21 mouse cellular contexts compared by ENCODE assay signal in the genomic region with DNA sequence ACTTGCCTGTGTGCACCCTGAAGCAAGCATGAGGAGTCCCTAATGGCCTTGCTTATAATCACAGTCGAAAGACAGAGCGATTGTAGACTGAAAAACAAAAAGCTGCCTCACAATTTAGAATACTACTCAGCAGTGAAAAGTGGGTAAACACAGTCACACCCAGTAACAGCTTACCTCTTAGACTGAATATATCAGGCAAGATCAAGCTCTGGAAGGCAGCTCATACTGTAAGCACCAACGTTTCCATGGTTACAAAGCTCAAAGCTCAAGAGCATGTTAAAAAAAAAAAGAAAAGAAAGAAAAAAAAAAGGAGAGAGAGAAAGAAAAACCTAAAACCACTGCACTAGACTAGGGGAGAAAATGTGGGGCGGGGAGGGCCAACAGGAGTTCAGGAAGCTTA.
"Had no signal": no experiment of that assay in that cellular context is flagged by ENCODE, and none has a peak within 500 bp of the region (broad histone marks: within the 10 kb centered on the region; RNA-seq: fewer than 3 reads in every experiment).

No protein-coding gene starts in this region.

- H3K36me3 ChIP-seq: limb, embryonic 12.5 days; limb, embryonic 15.5 days; neural tube, embryonic 12.5 days; neural tube, embryonic 15.5 days had no signal

- H3K4me1 ChIP-seq: limb, embryonic 12.5 days; limb, embryonic 15.5 days had no signal

- H3K27ac ChIP-seq: limb, embryonic 12.5 days; limb, embryonic 15.5 days; liver, embryonic 14.5 days; macrophage; neural tube, embryonic 12.5 days; neural tube, embryonic 15.5 days; stomach, postnatal 0 days had no signal

- ATAC-seq: liver, postnatal 0 days; lung, postnatal 0 days had no signal

- H3K4me3 ChIP-seq: limb, embryonic 12.5 days; limb, embryonic 15.5 days; neural tube, embryonic 12.5 days; neural tube, embryonic 15.5 days had no signal

- H3K9ac ChIP-seq: limb, embryonic 12.5 days; limb, embryonic 15.5 days; liver, embryonic 14.5 days; liver, postnatal 0 days; lung, embryonic 14.5 days; neural tube, embryonic 12.5 days; neural tube, embryonic 15.5 days had no signal

- H3K27me3 ChIP-seq: limb, embryonic 12.5 days; limb, embryonic 15.5 days; neural tube, embryonic 12.5 days; neural tube, embryonic 15.5 days had no signal

- H3K9me3 ChIP-seq: limb, embryonic 15.5 days; neural tube, embryonic 15.5 days had no signal

- H3K4me2 ChIP-seq: limb, embryonic 12.5 days; limb, embryonic 15.5 days; liver, embryonic 11.5 days; lung, embryonic 14.5 days; neural tube, embryonic 12.5 days; neural tube, embryonic 15.5 days had no signal

- DNase-seq: kidney, adult 9 months; kidney, postnatal 14 days; kidney, postnatal 4 days; left cerebral cortex, postnatal 4 days; liver, postnatal 0 days; lung, embryonic 14.5 days; right cerebral cortex, adult 18-20 months; right cerebral cortex, postnatal 14 days; right cerebral cortex, postnatal 4 days; thymus, adult 2 months; thymus, postnatal 14 days; thymus, postnatal 4 days had no signal
